Mouse (Mus musculus) olfactory bulb, adult 2 months (tissue): Measurements from ENCODE around the gene Wdr35.

Experiments
- CTCF ChIP-seq: fragments of 200-500 bp; IDR thresholded peaks from 2 replicates; pipeline ENCODE4 v1.5.1; 2012; ENCODE audit warnings: low read depth, mild to moderate bottlenecking, low read length, moderate library complexity; ENCODE audit not compliant: insufficient read depth
- POLR2A ChIP-seq: fragments of 200-500 bp; IDR thresholded peaks from 2 replicates; pipeline ENCODE4 v1.6.1; 2012; ENCODE audit warnings: mild to moderate bottlenecking, low read depth, low read length, moderate library complexity; ENCODE audit not compliant: insufficient read depth

- TF ChIP-seq CTCF (no peak), POLR2A (peak; percentile 99)
Measured at GRCm38 (mm10) chr12:9029888-9030723, 56.4 kb downstream of the Wdr35 start, which contains the start of gene Ttc32.
